Mouse (Mus musculus) frontal cortex, postnatal 10 days (tissue): ENCODE data around the gene Zfp827.

ENCODE experiments used
- DNase-seq, 2 experiments: peaks; one replicate each; pipeline ENCODE4 v3.0.0; 2022; ENCODE audit warnings: low spot score in 2 of 2, mixed read lengths in 1 of 2

The Zfp827 gene

DNA sequence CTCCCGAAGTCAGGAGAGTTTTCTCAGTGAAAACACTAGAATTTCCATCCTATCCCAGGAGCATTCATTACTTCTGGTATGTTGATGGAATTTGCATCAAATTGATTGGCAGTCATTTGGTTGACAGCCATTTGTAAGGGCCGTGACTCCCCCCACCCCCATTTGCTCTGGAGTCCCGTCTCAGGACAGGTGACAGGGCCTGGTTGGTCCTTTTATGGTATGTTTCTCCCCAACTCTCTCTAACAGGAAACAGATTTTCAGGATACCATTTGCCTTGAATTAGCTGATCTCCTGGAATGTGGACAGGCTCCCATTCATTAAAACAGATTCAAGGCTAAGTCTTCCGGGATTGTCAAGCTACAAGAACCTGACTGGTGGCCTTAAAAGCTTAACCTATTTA lies 129.1 kb downstream of the Zfp827 start:
- DNase-seq, result no peak

GRCm38 (mm10) chr8:79158357-79158756 lies 130.1 kb downstream of the Zfp827 start:
- DNase-seq, result no peak

DNA sequence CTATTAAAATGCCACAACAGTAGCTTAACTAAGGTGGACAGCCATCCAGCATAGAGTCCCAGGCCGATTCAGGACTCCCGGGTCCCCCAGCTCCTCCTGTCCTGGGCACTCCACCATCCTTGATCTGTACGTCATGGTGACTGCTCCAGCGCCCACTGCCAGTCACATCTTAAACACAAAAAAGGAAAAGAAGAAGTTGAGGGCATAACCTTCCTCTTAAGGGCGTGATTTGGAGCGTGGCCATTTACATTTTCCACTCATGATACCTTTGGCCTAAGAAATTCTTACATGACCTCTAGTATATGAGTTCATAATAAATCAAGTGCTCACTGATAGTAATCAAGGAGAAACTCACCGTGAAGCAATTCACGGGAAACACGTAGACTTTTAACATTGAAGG lies 131.2 kb downstream of the Zfp827 start:
- DNase-seq, result no peak

- DNase-seq, result no peak
These were observed 132.1 kb downstream of the Zfp827 start for GRCm38 (mm10) chr8:79160302-79160701.

- no peak for DNase-seq
These were observed 133.0 kb downstream of the Zfp827 start for GRCm38 (mm10) chr8:79161172-79161778.

- peak; percentile 52 to 54 for DNase-seq
These were observed 134.5 kb downstream of the Zfp827 start for GRCm38 (mm10) chr8:79162533-79163308.

GRCm38 (mm10) chr8:79164336-79164735 lies 136.1 kb downstream of the Zfp827 start:
- DNase-seq, result no peak

DNA sequence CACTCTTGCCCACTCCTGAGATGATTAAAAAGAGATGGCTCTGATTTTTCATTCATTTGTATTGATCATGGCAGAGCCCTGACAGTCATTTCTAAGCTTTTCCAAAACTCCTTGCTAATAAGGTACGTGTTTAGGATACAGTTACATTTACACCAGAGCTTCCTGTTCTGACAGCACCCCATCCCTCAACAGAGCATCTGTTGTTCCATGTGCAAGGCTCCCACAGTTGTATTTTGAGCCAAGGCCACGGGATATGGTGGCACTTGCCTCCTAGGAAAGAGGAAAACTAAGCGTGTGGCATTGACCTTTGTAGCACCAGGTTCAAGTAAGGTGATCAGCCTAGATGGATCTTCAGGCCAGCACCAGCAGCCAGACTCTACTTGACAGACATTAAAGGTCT lies 137.0 kb downstream of the Zfp827 start:
- DNase-seq, result no peak

- no peak for DNase-seq
These were observed 145.4 kb downstream of the Zfp827 start for GRCm38 (mm10) chr8:79173606-79174005.

DNA sequence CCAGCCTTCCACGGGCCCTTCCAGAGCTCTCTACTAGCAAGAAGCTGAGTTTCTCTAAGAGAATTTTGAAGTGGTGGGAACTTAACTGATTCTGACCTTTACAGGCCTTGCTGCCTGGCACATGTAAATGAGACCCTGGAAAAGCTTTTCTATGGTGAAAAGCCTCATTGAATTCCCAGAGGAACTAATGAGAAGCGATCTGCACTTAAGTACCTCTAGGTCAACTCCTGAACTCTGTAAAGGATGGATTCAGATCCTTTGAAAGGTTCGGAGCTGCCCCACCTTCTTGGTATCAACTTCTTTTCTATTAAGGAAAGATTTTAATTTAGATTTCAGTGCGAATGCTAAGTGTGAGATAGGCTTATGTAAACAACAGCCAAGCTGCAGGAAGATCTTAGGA lies 147.8 kb downstream of the Zfp827 start:
- no peak for DNase-seq

- DNase-seq, result no peak
These were observed 151.4 kb downstream of the Zfp827 start for GRCm38 (mm10) chr8:79179678-79180077.

- no peak for DNase-seq
These were observed 157.3 kb downstream of the Zfp827 start for GRCm38 (mm10) chr8:79185488-79185887.

GRCm38 (mm10) chr8:79190071-79190470 lies 161.8 kb downstream of the Zfp827 start:
- no peak for DNase-seq

- no peak for DNase-seq
These were observed 168.2 kb downstream of the Zfp827 start for GRCm38 (mm10) chr8:79196481-79196880.

GRCm38 (mm10) chr8:79198675-79199074 lies 170.4 kb downstream of the Zfp827 start:
- no peak for DNase-seq

GRCm38 (mm10) chr8:79201446-79202147 lies 173.4 kb downstream of the Zfp827 start:
- DNase-seq, result no peak

DNA sequence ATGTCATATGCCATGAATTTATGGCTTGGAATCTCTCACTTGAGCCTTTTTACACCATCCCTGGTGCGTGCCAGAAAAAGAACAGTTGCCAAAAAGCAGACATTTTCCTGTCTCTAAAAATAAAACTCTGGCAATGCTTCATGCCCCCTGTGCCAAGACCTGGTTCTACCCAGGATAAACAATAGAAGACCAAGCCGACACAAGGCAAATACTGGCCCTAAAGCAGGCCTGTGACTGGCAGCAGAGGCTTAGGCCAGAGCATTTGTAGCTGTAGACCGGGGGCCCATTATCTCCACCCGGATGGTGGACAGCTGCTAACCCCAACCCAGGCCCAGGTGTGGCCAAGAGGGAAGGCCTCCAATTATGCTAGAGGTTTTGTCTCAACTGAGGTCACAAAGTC lies 178.7 kb downstream of the Zfp827 start:
- DNase-seq, result no peak

- no peak for DNase-seq
These were observed 179.9 kb downstream of the Zfp827 start for GRCm38 (mm10) chr8:79208181-79208580.

DNA sequence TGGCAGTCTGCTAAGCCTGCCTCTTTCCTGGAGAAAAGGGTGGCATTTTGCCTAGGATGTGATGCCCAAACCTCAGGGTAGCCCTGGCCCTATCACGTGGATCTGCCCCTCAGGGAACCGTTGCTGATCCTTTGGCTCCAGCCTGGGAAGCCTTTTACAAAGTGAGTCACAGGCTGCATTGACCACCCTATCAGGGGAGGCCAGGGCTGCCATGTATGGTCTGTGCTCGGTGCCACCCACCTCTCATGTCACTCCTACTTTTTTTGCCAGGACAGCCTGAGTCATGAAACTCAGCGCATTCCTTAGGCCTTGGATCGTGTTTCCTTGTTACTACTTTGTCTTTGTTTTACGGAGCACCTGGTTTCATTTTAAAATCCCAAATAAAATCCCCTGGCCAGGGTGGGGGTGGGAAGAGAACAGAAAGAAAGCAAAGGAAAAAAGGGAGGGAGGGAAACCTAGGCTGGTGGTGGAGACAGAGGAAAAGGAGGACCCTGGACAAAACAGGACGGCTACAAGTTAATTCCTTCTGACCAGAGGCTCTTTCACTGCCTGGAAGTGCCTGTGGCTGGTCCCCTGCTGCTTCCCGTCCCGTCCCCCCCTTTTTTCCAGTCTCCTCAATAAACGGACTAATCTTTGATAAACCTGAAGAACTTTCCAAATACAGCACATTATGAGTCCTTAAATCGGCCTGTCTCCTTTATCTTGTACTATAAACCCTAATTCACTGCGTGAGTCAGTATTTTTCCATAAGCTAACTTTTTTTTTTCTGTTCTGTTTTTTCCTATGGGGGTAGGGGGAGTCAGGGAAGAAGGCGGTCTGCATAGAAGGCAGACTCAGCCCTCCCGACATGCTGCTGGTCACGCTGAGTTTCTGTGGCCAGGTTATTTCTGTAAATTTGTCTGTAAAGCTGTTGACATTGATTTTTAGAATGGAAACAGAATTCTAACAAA lies 180.7 kb downstream of the Zfp827 start:
- DNase-seq, result no peak

DNA sequence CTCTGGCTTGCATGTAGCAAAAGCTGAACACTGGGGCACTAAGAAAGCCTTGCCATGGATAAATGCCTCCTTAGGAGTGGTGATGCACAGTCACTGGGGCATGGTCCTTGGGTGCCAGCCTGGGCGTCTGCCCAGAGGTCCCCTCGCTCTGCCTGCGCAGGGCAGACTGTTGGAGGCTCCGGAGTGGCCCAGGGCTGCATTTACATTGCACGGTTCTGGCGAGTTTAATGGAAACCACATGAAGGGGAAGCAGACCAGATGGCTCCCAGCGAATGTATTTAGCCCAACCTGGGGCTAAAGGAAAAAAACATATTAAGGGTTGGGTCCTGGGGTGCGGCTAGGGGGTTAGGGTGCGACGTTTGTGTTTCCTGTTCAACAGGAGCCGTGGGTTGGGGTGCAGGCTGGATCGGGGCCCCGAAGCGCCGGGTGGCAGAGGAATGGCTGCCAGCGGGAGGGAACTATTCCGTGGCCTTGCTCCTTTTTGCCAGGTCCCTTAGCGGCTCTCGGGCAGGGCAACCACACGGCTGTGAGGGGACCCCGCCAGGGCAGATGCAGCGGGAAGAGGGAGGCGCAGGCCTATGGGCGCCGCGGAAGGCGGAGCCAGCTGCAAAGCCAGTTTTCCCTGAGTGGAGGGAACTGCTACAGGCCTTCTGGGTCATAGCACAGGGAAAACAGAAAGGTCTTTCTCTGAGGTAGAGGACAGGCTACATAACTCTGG lies 181.6 kb downstream of the Zfp827 start:
- DNase-seq, result peak in 1 of 2 experiments; percentile 29

DNA sequence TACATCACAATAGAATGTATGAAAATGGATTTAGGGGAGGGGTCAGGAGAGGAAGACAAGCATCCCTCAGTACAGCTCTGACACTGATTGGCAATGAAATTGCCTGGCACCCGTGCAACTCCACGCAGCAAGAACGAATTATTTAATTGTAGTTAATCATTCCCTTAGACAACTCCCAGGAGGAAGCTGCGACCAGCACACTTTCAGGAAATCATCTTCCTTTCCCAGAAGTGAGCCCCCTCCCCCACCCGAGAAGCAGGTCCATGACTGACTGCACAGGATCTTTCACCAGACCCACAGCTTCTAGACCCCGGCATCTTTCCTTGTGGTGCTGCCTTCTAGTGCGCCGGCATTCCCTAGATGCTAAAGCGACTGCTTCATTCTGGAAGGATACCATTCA lies 183.4 kb downstream of the Zfp827 start:
- no peak for DNase-seq
